Mouse (Mus musculus) layer of hippocampus, postnatal 25 days (tissue): ENCODE measurements around the gene Hist1h2ae. TPM values are rescaled to one million over a fixed set of nuclear protein-coding genes. Genes with fewer than 3 reads are reported as not detected.
A peak's percentile ranks its signal among the peaks of the same experiment; 100 is the strongest.

Experiments
- DNase-seq, 2 experiments: peaks; one replicate each; pipeline ENCODE4 v3.0.0; 2022; ENCODE audit warnings: mixed read lengths in 2 of 2, low spot score in 1 of 2; ENCODE audit errors: extremely low spot score in 1 of 2
- microRNA-seq, 2 experiments: library from miRNA; unstranded; fragments of <30 nt; microRNA quantifications; one replicate each; pipeline ENCODE4 v1.2.0; 2021
- total RNA-seq, 2 experiments: library from RNA; stranded (reverse); gene quantifications; 2 replicates each; pipeline ENCODE4 v1.2.3; 2021

Gene Hist1h2ae
- total RNA-seq, 2 experiments from 2014 or later = 4.6 to 7.9 TPM

DNA sequence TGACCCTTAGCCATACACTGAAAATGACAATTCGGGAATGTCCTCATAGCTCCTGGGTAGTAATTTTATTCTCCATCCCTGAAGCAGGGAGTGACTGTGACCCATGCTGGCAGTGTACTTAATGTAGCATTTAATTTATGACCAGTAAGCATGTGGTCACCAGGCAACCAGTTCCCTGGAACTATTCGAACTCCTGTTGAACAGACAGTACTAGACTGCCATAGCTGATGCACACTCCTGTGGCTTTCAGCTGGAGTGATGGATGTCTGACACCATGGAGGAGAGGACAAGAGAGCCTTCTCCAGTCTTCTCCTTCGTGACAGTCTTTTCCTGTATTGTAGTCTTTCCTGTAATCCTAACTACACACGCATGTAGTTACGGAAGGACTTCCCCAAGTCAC is 42.0 kb downstream of the Hist1h2ae start:
- no peak for DNase-seq

DNA sequence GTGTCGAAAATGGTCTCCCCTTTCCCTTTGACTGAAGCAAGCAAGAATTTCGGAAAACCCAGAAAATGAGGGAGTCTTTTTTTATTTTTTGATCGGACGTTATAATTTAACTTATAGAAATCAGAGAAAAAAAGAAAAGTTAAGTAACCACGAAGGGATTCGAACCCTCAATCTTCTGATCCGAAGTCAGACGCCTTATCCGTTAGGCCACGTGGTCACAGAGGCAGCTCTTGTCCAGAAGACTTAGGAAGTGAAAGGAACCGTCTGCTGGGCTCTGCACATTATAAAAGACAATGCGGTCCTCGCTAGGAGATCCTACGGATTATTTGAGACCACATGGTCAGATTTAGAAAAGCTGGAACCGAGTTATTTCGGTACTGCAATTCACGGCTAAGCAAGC is 44.7 kb downstream of the Hist1h2ae start:
- DNase-seq = peak; percentile 93 to 99

DNA sequence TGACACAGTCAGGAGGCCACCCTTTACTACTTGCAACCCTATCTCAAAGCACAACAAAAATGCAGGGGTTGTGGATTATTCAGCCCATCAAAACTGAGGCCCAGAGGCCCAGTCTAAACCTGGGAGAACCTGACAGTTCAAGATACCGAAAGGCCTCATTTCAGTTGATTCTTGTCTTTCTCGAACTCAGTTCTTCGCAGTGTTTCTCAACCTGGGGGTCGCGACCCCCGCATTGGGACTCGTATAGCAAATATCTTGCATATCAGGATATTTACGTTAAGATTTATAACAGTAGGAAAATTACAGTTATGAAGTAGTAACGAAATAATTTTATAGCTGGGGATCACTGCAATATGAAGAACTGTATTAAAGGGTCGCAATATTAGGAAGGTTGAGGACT is 45.1 kb downstream of the Hist1h2ae start:
- DNase-seq = no peak

DNA sequence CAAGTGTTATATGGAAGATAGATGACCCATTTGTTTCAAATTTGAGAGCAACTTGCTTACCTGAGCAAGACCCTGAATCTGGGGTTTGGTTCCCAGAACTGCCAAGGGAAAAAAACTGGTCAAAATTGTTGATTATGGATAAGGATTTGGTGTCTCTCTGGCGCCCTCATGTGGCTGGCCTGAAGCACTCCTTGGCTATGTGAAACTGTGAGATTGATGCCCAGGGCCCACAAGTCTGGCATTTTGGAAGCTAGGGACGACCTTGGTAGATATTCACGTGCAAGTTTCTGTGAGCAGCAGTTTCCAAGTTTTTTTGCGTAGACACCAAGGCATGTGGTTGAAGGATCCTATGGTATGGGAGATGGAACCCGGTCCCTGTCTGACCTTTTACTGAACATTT is 46.4 kb downstream of the Hist1h2ae start:
- peak; percentile 72 to 87 for DNase-seq

DNA sequence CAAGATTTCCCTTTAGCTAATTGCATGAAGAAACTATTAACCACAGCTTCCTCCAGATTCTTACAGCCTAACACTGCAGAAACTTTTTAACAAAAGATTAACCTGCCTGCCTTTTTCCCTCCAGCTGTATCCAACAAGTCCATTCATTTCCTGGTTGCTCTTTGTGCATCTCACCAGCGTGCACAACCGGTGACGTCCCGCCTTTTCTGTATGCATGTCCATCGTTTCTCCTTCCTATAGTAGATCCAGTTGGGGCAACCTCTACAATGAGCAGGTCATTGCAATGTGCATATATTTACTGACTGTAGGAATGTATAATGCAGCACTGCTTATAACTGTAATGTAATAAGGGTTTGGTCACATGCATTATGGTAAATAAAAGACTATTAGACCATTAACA is 47.0 kb downstream of the Hist1h2ae start:
- DNase-seq = no peak

DNA sequence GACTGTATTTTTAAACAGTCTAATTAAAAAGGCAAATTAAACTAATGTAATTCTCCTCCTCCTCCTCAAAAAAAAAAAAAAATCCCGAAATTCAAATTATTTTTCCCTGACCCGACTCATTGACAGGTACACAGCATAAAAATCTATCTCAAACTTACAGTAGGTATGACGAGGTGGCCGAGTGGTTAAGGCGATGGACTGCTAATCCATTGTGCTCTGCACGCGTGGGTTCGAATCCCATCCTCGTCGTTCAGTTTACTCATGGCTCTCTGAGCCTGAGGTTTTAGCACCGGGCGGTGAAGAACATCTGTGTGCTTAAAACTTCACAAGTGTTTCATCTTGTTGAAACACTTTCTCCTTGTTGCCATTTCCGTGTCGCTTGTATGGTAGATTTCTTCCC is 49.3 kb downstream of the Hist1h2ae start:
- DNase-seq = peak; percentile 62 to 78

Small RNA genes lying within 50 kb of the gene (microRNA-seq; reads per million reads assigned to microRNA genes)
- gene Gm44297 (0 reads per million in 2 experiments), gene Gm44359 (0 reads per million in 2 experiments), gene Gm44394 (0 reads per million in 2 experiments)

Other genes starting within 250 kb of the Hist1h2ae start
- 10 to 100 TPM; 34.3 to 40.0 TPM for gene Zfp322a, start 202.0 kb downstream of the Hist1h2ae start, total RNA-seq
- gene Abt1, start 147.4 kb downstream of the Hist1h2ae start, total RNA-seq = 1 to 10 TPM; 8.5 to 8.9 TPM
- not detected for gene Btn1a1, start 105.3 kb downstream of the Hist1h2ae start, total RNA-seq
- under 1 TPM; 0.59 to 0.66 TPM for gene Btn2a2, start 82.4 kb downstream of the Hist1h2ae start, total RNA-seq
- 100 to 1,000 TPM; 289 to 367 TPM for gene Hist1h4h, start 40.2 kb downstream of the Hist1h2ae start, total RNA-seq
- 10 to 100 TPM in 1 of 2 experiments, 1 to 10 TPM in 1; 7.8 to 12.2 TPM for gene Hist1h2af, start 37.3 kb downstream of the Hist1h2ae start, total RNA-seq
- 1 to 10 TPM; 3.6 to 5.7 TPM for gene Hist1h3g, start 35.8 kb downstream of the Hist1h2ae start, total RNA-seq
- gene Hist1h2bh, start 27.8 kb downstream of the Hist1h2ae start, total RNA-seq = 1 to 10 TPM in 1 of 2 experiments, under 1 TPM in 1; 0.94 to 1.1 TPM
- gene Hist1h3f, start 27.2 kb downstream of the Hist1h2ae start, total RNA-seq = 10 to 100 TPM; 15.7 to 16.5 TPM
- gene Hist1h4f, start 19.6 kb downstream of the Hist1h2ae start, total RNA-seq = 100 to 1,000 TPM; 127 to 164 TPM
- gene Hist1h1d, start 18.0 kb downstream of the Hist1h2ae start, total RNA-seq = 1 to 10 TPM; 4.7 to 4.8 TPM
- 10 to 100 TPM; 47.8 to 50.0 TPM for gene Hist1h3e, start 8.9 kb downstream of the Hist1h2ae start, total RNA-seq
- 10 to 100 TPM; 79.1 to 83.5 TPM for gene Hist1h2bg, start 176 bp upstream of the Hist1h2ae start, total RNA-seq
- gene Hist1h2bf, start 3.0 kb upstream of the Hist1h2ae start, total RNA-seq = 10 to 100 TPM; 26.4 to 30.6 TPM
- gene Hist1h2ad, start 3.2 kb upstream of the Hist1h2ae start, total RNA-seq = 10 to 100 TPM in 1 of 2 experiments, 1 to 10 TPM in 1; 7.1 to 11.6 TPM
- gene Hist1h3d, start 4.5 kb upstream of the Hist1h2ae start, total RNA-seq = 10 to 100 TPM; 10.0 to 14.4 TPM
- 100 to 1,000 TPM; 129 to 153 TPM for gene Hist1h4d, start 10.4 kb upstream of the Hist1h2ae start, total RNA-seq
- gene Hist1h2be, start 49.9 kb upstream of the Hist1h2ae start, total RNA-seq = 1 to 10 TPM; 7.1 to 8.3 TPM
- gene Hist1h1e, start 51.3 kb upstream of the Hist1h2ae start, total RNA-seq = 10 to 100 TPM; 45.8 to 59.4 TPM
- gene Hist1h2ac, start 112.7 kb upstream of the Hist1h2ae start, total RNA-seq = 1 to 10 TPM; 3.1 to 3.3 TPM
- gene Hist1h2bc, start 113.0 kb upstream of the Hist1h2ae start, total RNA-seq = 10 to 100 TPM; 50.7 to 51.1 TPM
- gene Hist1h1t, start 124.6 kb upstream of the Hist1h2ae start, total RNA-seq = not detected
- 100 to 1,000 TPM in 1 of 2 experiments, 10 to 100 TPM in 1; 92.2 to 102 TPM for gene Hist1h4c, start 127.2 kb upstream of the Hist1h2ae start, total RNA-seq
- gene Hfe, start 139.6 kb upstream of the Hist1h2ae start, total RNA-seq = 1 to 10 TPM; 3.5 to 3.6 TPM
- gene Hist1h1c, start 167.6 kb upstream of the Hist1h2ae start, total RNA-seq = 10 to 100 TPM; 53.2 to 69.4 TPM
- 1 to 10 TPM; 4.6 to 6.0 TPM for gene Hist1h3c, start 174.4 kb upstream of the Hist1h2ae start, total RNA-seq
- 10 to 100 TPM; 20.1 to 33.5 TPM for gene Hist1h2bb, start 175.5 kb upstream of the Hist1h2ae start, total RNA-seq
- gene Hist1h2ab, start 179.9 kb upstream of the Hist1h2ae start, total RNA-seq = 10 to 100 TPM; 24.8 to 42.0 TPM
- 10 to 100 TPM; 12.3 to 22.8 TPM for gene Hist1h3b, start 181.0 kb upstream of the Hist1h2ae start, total RNA-seq
- gene Hist1h4b, start 185.8 kb upstream of the Hist1h2ae start, total RNA-seq = 10 to 100 TPM; 71.8 to 80.9 TPM
- 10 to 100 TPM; 42.9 to 58.9 TPM for gene Hist1h4a, start 190.0 kb upstream of the Hist1h2ae start, total RNA-seq
- 10 to 100 TPM; 30.8 to 53.8 TPM for gene Hist1h3a, start 191.2 kb upstream of the Hist1h2ae start, total RNA-seq
- 10 to 100 TPM; 15.6 to 24.5 TPM for gene Hist1h1a, start 192.4 kb upstream of the Hist1h2ae start, total RNA-seq
- not detected for gene Trim38, start 198.7 kb upstream of the Hist1h2ae start, total RNA-seq
- under 1 TPM in 1 of 2 experiments, not detected in 1; 0.12 TPM for gene Slc17a2, start 235.8 kb upstream of the Hist1h2ae start, total RNA-seq